Mouse (Mus musculus): ENCODE measurements around the gene Mpv17. TPM values are rescaled to one million over a fixed set of nuclear protein-coding genes. Genes with fewer than 3 reads are reported as not detected.
A peak's percentile ranks its signal among the peaks of the same experiment; 100 is the strongest.

Gene Mpv17
- polyA plus RNA-seq (2016; fragmentation: Nextera tagmentation; extraction: Ambion mirVana), result 47.0 and 47.2 TPM in 2 replicates

- peaks cover 14% of the 10 kb centered on the region for H3K4me1 ChIP-seq
- no peaks in the 10 kb centered on the region for H3K27me3 ChIP-seq
- peak within 1 kb of the TSS; percentile 76 for H3K27ac ChIP-seq
- peak within 1 kb of the TSS; percentile 68 for H3K9ac ChIP-seq
- peak within 1 kb of the TSS; percentile 80 for H3K4me2 ChIP-seq
- H3K9me3 ChIP-seq, result no peaks in the 10 kb centered on the region
- H3K36me3 ChIP-seq (replicated peaks), result peaks cover 36% of the 10 kb centered on the region
- peak within 1 kb of the TSS; percentile 65 for H3K4me3 ChIP-seq (replicated peaks)
- ATAC-seq (ENCODE audit: low FRiP score), result peak; percentile 95
- under 1% methylated on average over 19 of the region's 19 CpGs for WGBS
Measured at GRCm38 (mm10) chr5:31154152-31154553, at the start of gene Mpv17. Gene Mpv17 (minus strand): TSS chr5:31154251.

DNA sequence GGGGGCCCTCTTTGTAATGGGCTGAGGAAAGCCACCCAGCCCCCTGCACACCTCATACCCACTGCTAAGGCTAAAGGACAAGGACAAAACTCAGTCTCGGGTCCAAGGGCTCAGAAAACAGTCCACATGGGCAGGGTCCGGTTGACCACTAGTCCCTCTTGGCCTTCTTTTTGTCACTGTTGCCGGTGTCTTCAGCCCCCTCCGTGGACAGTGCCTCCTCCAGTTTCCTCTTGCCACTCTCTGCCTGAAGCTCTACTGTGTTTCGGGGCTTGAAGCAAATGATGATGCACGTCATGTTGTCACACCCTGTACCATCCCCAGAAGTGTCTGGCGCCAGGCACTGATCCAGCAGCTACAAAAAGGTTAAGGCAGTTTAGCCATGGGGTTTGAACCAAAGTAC, 48.9 kb upstream of the Mpv17 start:
- Histone ChIP-seq H3K27me3 (no peaks in the 10 kb centered on the region), H3K9me3 (peaks cover 5% of the 10 kb centered on the region), H3K36me3 (replicated peaks) (peaks cover 79% of the 10 kb centered on the region), H3K9ac (peak overlapping the region; percentile 31), H3K4me3 (replicated peaks) (peak overlapping the region; percentile 88), H3K4me2 (peak overlapping the region; percentile 83), H3K4me1 (peaks cover 25% of the 10 kb centered on the region), H3K27ac (peak overlapping the region; percentile 79)
- 80% methylated on average over 7 of the region's 7 CpGs for WGBS
- no peak for ATAC-seq (ENCODE audit: low FRiP score)

DNA sequence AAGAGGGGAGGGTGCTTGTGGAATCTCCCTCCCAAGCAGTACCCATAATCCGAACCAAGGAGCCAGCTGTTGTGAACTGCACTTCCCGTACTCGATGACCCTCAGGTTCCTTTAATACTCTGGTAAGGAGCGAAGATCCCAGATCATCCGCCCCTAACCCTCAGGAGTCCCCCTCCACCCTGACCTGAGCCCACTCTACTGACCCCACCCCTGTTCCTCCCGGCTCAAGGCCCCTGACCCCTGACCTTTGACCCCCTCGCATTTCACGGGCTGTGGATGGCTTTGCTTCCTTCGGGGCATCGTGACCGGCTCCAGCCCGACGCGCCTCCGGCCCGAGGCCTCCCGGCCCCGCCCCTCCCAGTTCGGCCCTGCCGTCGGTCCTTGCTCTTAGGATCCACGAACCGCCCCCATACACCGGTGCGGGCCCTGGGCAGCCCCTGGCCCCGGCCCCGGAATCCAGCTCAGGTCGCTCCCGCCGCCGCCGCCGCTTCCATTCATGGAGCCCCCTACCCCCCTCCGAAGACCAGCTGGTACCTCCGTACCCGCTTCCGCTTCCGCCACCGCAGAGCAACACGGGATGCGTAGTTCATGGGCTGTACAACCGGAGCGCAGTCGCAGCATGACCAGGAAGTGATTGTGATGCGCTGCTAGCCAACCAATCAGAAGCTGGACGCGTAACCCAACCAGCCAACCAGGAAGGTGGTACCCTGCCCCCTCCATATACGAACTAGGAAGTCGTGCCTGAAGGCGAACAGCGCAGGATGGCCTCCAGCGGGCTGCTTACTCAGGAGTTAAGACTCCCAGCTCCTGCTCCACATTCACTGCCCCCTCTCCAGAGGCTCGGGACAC, 47.9 kb upstream of the Mpv17 start, which contains the start of gene Zfp513:
Gene Zfp513, minus strand, starts transcription at position 562 of the 849 bp plus-strand sequence.
- peak; percentile 97 for ATAC-seq (ENCODE audit: low FRiP score)
- WGBS, result under 1% methylated on average over 52 of the region's 53 CpGs
- H3K9ac ChIP-seq, result peak within 1 kb of the TSS; percentile 90
- H3K4me3 ChIP-seq (replicated peaks), result peak within 1 kb of the TSS; percentile 88
- H3K9me3 ChIP-seq, result peaks cover 5% of the 10 kb centered on the region
- peak within 1 kb of the TSS; percentile 83 for H3K4me2 ChIP-seq
- no peaks in the 10 kb centered on the region for H3K27me3 ChIP-seq
- peaks cover 79% of the 10 kb centered on the region for H3K36me3 ChIP-seq (replicated peaks)
- peak within 1 kb of the TSS; percentile 79 for H3K27ac ChIP-seq
- peaks cover 25% of the 10 kb centered on the region for H3K4me1 ChIP-seq

GRCm38 (mm10) chr5:31201042-31201741, 47.1 kb upstream of the Mpv17 start:
- 20% methylated on average over 13 of the region's 13 CpGs for WGBS

GRCm38 (mm10) chr5:31200327-31200768, 46.3 kb upstream of the Mpv17 start:
- Histone ChIP-seq H3K4me2 (no peak overlapping the region), H3K4me1 (peaks cover 25% of the 10 kb centered on the region), H3K36me3 (replicated peaks) (peaks cover 82% of the 10 kb centered on the region), H3K27ac (peak overlapping the region; percentile 10; the same call in 1 of the 2 replicates), H3K27me3 (no peaks in the 10 kb centered on the region), H3K9ac (no peak overlapping the region), H3K9me3 (peaks cover 5% of the 10 kb centered on the region), H3K4me3 (replicated peaks) (peak overlapping the region; percentile 14)
- ATAC-seq (ENCODE audit: low FRiP score), result no peak
- WGBS, result 90% methylated on average over 27 of the region's 27 CpGs

More at GRCm38 (mm10) chr5:31201042-31201741, 47.1 kb upstream of the Mpv17 start:
- Histone ChIP-seq H3K4me2 (peak overlapping the region; percentile 83), H3K27me3 (no peaks in the 10 kb centered on the region), H3K36me3 (replicated peaks) (peaks cover 81% of the 10 kb centered on the region), H3K4me1 (peaks cover 25% of the 10 kb centered on the region), H3K4me3 (replicated peaks) (peak overlapping the region; percentile 88), H3K9ac (peak overlapping the region; percentile 90), H3K9me3 (peaks cover 5% of the 10 kb centered on the region), H3K27ac (peak overlapping the region; percentile 79)
- ATAC-seq (ENCODE audit: low FRiP score), result no peak

GRCm38 (mm10) chr5:31199893-31200292, 45.8 kb upstream of the Mpv17 start:
- peak overlapping the region; percentile 14 for H3K4me3 ChIP-seq (replicated peaks)
- no peaks in the 10 kb centered on the region for H3K27me3 ChIP-seq
- no peak for ATAC-seq (ENCODE audit: low FRiP score)
- H3K9me3 ChIP-seq, result peaks cover 5% of the 10 kb centered on the region
- H3K36me3 ChIP-seq (replicated peaks), result peaks cover 82% of the 10 kb centered on the region
- no peak overlapping the region for H3K4me2 ChIP-seq
- peaks cover 25% of the 10 kb centered on the region for H3K4me1 ChIP-seq
- 85% methylated on average over 9 of the region's 9 CpGs for WGBS
- H3K27ac ChIP-seq, result peak overlapping the region; percentile 10; the same call in 1 of the 2 replicates
- no peak overlapping the region for H3K9ac ChIP-seq

GRCm38 (mm10) chr5:31199321-31199892, 45.4 kb upstream of the Mpv17 start:
- H3K36me3 ChIP-seq (replicated peaks), result peaks cover 82% of the 10 kb centered on the region
- WGBS, result 90% methylated on average over 19 of the region's 19 CpGs

GRCm38 (mm10) chr5:31198616-31199320, 44.7 kb upstream of the Mpv17 start:
- no peak overlapping the region for H3K9ac ChIP-seq
- ATAC-seq (ENCODE audit: low FRiP score), result no peak
- H3K4me2 ChIP-seq, result no peak overlapping the region
- H3K4me3 ChIP-seq (replicated peaks), result no peak overlapping the region
- H3K36me3 ChIP-seq (replicated peaks), result peaks cover 75% of the 10 kb centered on the region
- H3K9me3 ChIP-seq, result peaks cover 5% of the 10 kb centered on the region
- 82% methylated on average over 5 of the region's 5 CpGs for WGBS
- H3K27me3 ChIP-seq, result no peaks in the 10 kb centered on the region
- H3K27ac ChIP-seq, result no peak overlapping the region
- peaks cover 35% of the 10 kb centered on the region for H3K4me1 ChIP-seq

More at GRCm38 (mm10) chr5:31199321-31199892, 45.4 kb upstream of the Mpv17 start:
- Histone ChIP-seq H3K4me3 (replicated peaks) (no peak overlapping the region), H3K4me2 (no peak overlapping the region), H3K27me3 (no peaks in the 10 kb centered on the region), H3K27ac (0 out of 2 replicates have a peak overlapping the region, but pooled peaks have one; percentile 10), H3K9me3 (peaks cover 5% of the 10 kb centered on the region), H3K4me1 (peaks cover 28% of the 10 kb centered on the region), H3K9ac (no peak overlapping the region)
- ATAC-seq (ENCODE audit: low FRiP score), result no peak

DNA sequence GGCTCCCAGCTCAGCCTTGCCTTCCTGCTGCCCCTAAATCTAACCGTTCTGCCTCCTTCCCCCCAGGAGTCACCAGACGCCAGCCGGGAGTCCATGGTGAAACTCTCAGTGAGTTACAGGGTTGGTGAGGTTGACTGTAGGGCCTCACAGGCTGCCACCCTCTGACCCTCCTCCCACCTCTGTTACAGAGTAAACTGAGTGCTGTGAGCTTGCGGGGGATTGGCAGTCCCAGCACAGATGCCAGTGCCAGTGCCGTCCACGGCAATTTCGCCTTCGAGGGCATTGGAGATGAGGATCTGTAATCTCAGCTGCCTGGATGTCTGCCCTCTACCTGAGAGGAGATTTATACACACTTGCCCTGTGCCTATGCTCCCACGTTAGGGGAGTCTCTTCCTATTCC, 44.1 kb upstream of the Mpv17 start:
- ATAC-seq (ENCODE audit: low FRiP score), result no peak
- WGBS, result 84% methylated on average over 9 of the region's 9 CpGs
- H3K27ac ChIP-seq, result no peak overlapping the region
- no peak overlapping the region for H3K4me2 ChIP-seq
- H3K9ac ChIP-seq, result no peak overlapping the region
- H3K4me3 ChIP-seq (replicated peaks), result no peak overlapping the region
- peaks cover 69% of the 10 kb centered on the region for H3K36me3 ChIP-seq (replicated peaks)
- H3K27me3 ChIP-seq, result no peaks in the 10 kb centered on the region
- peaks cover 5% of the 10 kb centered on the region for H3K9me3 ChIP-seq
- peaks cover 36% of the 10 kb centered on the region for H3K4me1 ChIP-seq

- no peak overlapping the region for H3K4me3 ChIP-seq (replicated peaks)
- H3K27ac ChIP-seq, result no peak overlapping the region
- no peak overlapping the region for H3K4me2 ChIP-seq
- no peak for ATAC-seq (ENCODE audit: low FRiP score)
- 92% methylated on average over 12 of the region's 12 CpGs for WGBS
- H3K9ac ChIP-seq, result no peak overlapping the region
- H3K9me3 ChIP-seq, result peaks cover 5% of the 10 kb centered on the region
- H3K27me3 ChIP-seq, result no peaks in the 10 kb centered on the region
- peaks cover 64% of the 10 kb centered on the region for H3K36me3 ChIP-seq (replicated peaks)
- peaks cover 33% of the 10 kb centered on the region for H3K4me1 ChIP-seq
Measured at GRCm38 (mm10) chr5:31197072-31197471, 43.0 kb upstream of the Mpv17 start.

- Histone ChIP-seq H3K36me3 (replicated peaks) (peaks cover 64% of the 10 kb centered on the region), H3K4me1 (peaks cover 38% of the 10 kb centered on the region), H3K27ac (no peak overlapping the region), H3K9me3 (peaks cover 5% of the 10 kb centered on the region), H3K27me3 (no peaks in the 10 kb centered on the region), H3K4me2 (no peak overlapping the region), H3K4me3 (replicated peaks) (no peak overlapping the region), H3K9ac (no peak overlapping the region)
- 91% methylated on average over 10 of the region's 10 CpGs for WGBS
- no peak for ATAC-seq (ENCODE audit: low FRiP score)
Measured at GRCm38 (mm10) chr5:31196207-31196606, 42.2 kb upstream of the Mpv17 start.
